25 mouse cellular contexts compared by ENCODE assay signal in genomic region chr9:80791523-80791922, GRCm38 (mm10).
DNase-seq lines count a peak whose midpoint lies in the region; ATAC-seq lines count a peak whose summit lies in the region.
"Had no signal": no experiment of that assay in that cellular context is flagged by ENCODE, and none has a peak within 500 bp of the region (broad histone marks: within the 10 kb centered on the region; RNA-seq: fewer than 3 reads in every experiment).

No protein-coding gene starts in this region.

- H3K9ac ChIP-seq in hindbrain, embryonic 13.5 days: no peak overlapping the region
- no peak overlapping the region for H3K9ac ChIP-seq in hindbrain, embryonic 11.5 days (ENCODE audit: low read depth, low read length)
- no peak overlapping the region for H3K9ac ChIP-seq in midbrain, embryonic 13.5 days (replicated peaks)
- H3K9ac ChIP-seq: forebrain, embryonic 13.5 days; heart, embryonic 13.5 days; hindbrain, embryonic 15.5 days had no signal

- no peaks in the 10 kb centered on the region for H3K27me3 ChIP-seq in hindbrain, embryonic 13.5 days
- H3K27me3 ChIP-seq in hindbrain, embryonic 11.5 days (ENCODE audit: control insufficient read depth, insufficient read depth, low read length): no peaks in the 10 kb centered on the region
- H3K27me3 ChIP-seq in midbrain, embryonic 13.5 days: no peaks in the 10 kb centered on the region
- no peaks in the 10 kb centered on the region for H3K27me3 ChIP-seq in midbrain, embryonic 10.5 days (ENCODE audit: low read depth, poor library complexity, severe bottlenecking)
- H3K27me3 ChIP-seq: forebrain, embryonic 13.5 days; heart, embryonic 13.5 days; hindbrain, embryonic 15.5 days had no signal

- DNase-seq in hindbrain, embryonic 11.5 days (ENCODE audit: low spot score): no peak
- no peak for DNase-seq in midbrain, embryonic 10.5 days (ENCODE audit: low spot score)
- peak; percentile 10 for DNase-seq in mesoderm, embryonic 11.5 days (ENCODE audit: low read depth, low spot score)
- DNase-seq in layer of hippocampus, adult 18-20 months (ENCODE audit: low spot score in 2 of 2): no peak
- DNase-seq: adrenal gland, adult 2 months; adrenal gland, postnatal 14 days; cerebellum, adult 11 months; cerebellum, adult 2 months; cerebellum, adult 9-11 months; cerebellum, postnatal 25 days; gastrocnemius, postnatal 10 days; gastrocnemius, postnatal 36 days; heart, adult 2 months; heart, postnatal 14 days; heart, postnatal 4 days had no signal

- no peak overlapping the region for H3K4me2 ChIP-seq in hindbrain, embryonic 13.5 days
- no peak overlapping the region for H3K4me2 ChIP-seq in hindbrain, embryonic 11.5 days (replicated peaks; ENCODE audit: low read depth, low read length)
- H3K4me2 ChIP-seq in midbrain, embryonic 13.5 days (replicated peaks): no peak overlapping the region
- H3K4me2 ChIP-seq: forebrain, embryonic 13.5 days; heart, embryonic 13.5 days; hindbrain, embryonic 15.5 days had no signal

- H3K36me3 ChIP-seq in hindbrain, embryonic 13.5 days: no peaks in the 10 kb centered on the region
- no peaks in the 10 kb centered on the region for H3K36me3 ChIP-seq in hindbrain, embryonic 11.5 days (ENCODE audit: control insufficient read depth, insufficient read depth, low read length)
- H3K36me3 ChIP-seq in midbrain, embryonic 13.5 days: no peaks in the 10 kb centered on the region
- no peaks in the 10 kb centered on the region for H3K36me3 ChIP-seq in midbrain, embryonic 10.5 days
- H3K36me3 ChIP-seq: forebrain, embryonic 10.5 days; heart, embryonic 10.5 days; heart, embryonic 13.5 days; hindbrain, embryonic 15.5 days had no signal

- no peak overlapping the region for H3K27ac ChIP-seq in hindbrain, embryonic 13.5 days
- H3K27ac ChIP-seq in hindbrain, embryonic 11.5 days (ENCODE audit: low read depth, low read length): no peak overlapping the region
- H3K27ac ChIP-seq in midbrain, embryonic 13.5 days: no peak overlapping the region
- no peak overlapping the region for H3K27ac ChIP-seq in midbrain, embryonic 10.5 days (replicated peaks)
- H3K27ac ChIP-seq: forebrain, embryonic 10.5 days; forebrain, embryonic 13.5 days; heart, adult 2 months; heart, embryonic 10.5 days; heart, embryonic 13.5 days; hindbrain, embryonic 15.5 days had no signal

- no peak overlapping the region for H3K4me3 ChIP-seq in hindbrain, embryonic 13.5 days
- no peak overlapping the region for H3K4me3 ChIP-seq in hindbrain, embryonic 11.5 days (ENCODE audit: low read depth, low read length)
- H3K4me3 ChIP-seq in midbrain, embryonic 13.5 days (replicated peaks): no peak overlapping the region
- no peak overlapping the region for H3K4me3 ChIP-seq in midbrain, embryonic 10.5 days
- H3K4me3 ChIP-seq: forebrain, embryonic 10.5 days; forebrain, embryonic 13.5 days; heart, adult 2 months; heart, embryonic 10.5 days; heart, embryonic 13.5 days; hindbrain, embryonic 15.5 days had no signal

- no peaks in the 10 kb centered on the region for H3K9me3 ChIP-seq in hindbrain, embryonic 13.5 days
- H3K9me3 ChIP-seq in hindbrain, embryonic 11.5 days (ENCODE audit: control insufficient read depth, low read length): no peaks in the 10 kb centered on the region
- no peaks in the 10 kb centered on the region for H3K9me3 ChIP-seq in midbrain, embryonic 13.5 days
- no peaks in the 10 kb centered on the region for H3K9me3 ChIP-seq in midbrain, embryonic 10.5 days (replicated peaks)
- H3K9me3 ChIP-seq: forebrain, embryonic 10.5 days; forebrain, embryonic 13.5 days; heart, embryonic 10.5 days; heart, embryonic 13.5 days; hindbrain, embryonic 15.5 days had no signal

- no peaks in the 10 kb centered on the region; the same call in 1 of the 2 replicates for H3K4me1 ChIP-seq in hindbrain, embryonic 13.5 days (replicated peaks)
- H3K4me1 ChIP-seq in hindbrain, embryonic 11.5 days (replicated peaks; ENCODE audit: control insufficient read depth, insufficient read depth, low read length): no peaks in the 10 kb centered on the region
- H3K4me1 ChIP-seq in midbrain, embryonic 13.5 days (replicated peaks): no peaks in the 10 kb centered on the region
- H3K4me1 ChIP-seq in midbrain, embryonic 10.5 days: no peaks in the 10 kb centered on the region
- H3K4me1 ChIP-seq: forebrain, embryonic 10.5 days; forebrain, embryonic 13.5 days; heart, embryonic 10.5 days; heart, embryonic 13.5 days; hindbrain, embryonic 15.5 days had no signal

- ATAC-seq in hindbrain, embryonic 13.5 days (ENCODE audit: low FRiP score): peak; percentile 43; the same call in 1 of the 2 replicates
- no peak; the same call in 1 of the 2 replicates for ATAC-seq in hindbrain, embryonic 11.5 days (ENCODE audit: low FRiP score)
- ATAC-seq in midbrain, embryonic 13.5 days: peak; percentile 53; the same call in 1 of the 2 replicates
- ATAC-seq: CD4-positive, CD25-positive, alpha-beta regulatory T cell, adult 4 months; forebrain, embryonic 13.5 days; forebrain, embryonic 16.5 days; inflammation-experienced regulatory T-cells, adult 6 months had no signal

- 75% methylated on average over 3 of the region's 3 CpGs for WGBS in hindbrain, embryonic 13.5 days
- 71% methylated on average over 3 of the region's 3 CpGs for WGBS in hindbrain, embryonic 11.5 days
- WGBS in midbrain, embryonic 13.5 days: 71% methylated on average over 3 of the region's 3 CpGs
- WGBS in midbrain, embryonic 10.5 days: 89% methylated on average over 3 of the region's 3 CpGs
